Mouse (Mus musculus) lung, postnatal 0 days (tissue): Measurements from ENCODE around the gene March4. TPM values are rescaled to one million over a fixed set of nuclear protein-coding genes. Genes with fewer than 3 reads are reported as not detected.

Source experiments
- ATAC-seq: fragments of 200-750 bp; cut with Nextera tagmentation; 2 replicates; pipeline ENCODE4 v1.8.0; 2017; ENCODE audit warnings: moderate library complexity
- DNase-seq: peaks from one replicate; pipeline ENCODE4 v3.0.0-alpha.2; 2016; ENCODE audit warnings: low spot score
- H3K27ac ChIP-seq: fragments of 300-500 bp; sonication (generic); 2 replicates; pipeline ENCODE4 v1.5.1; 2014; ENCODE audit warnings: antibody characterized with exemption, mild to moderate bottlenecking, low read length, mixed read lengths
- H3K27me3 ChIP-seq: fragments of 300-500 bp; sonication (generic); replicated peaks from 2 replicates; pipeline ENCODE4 v1.6.1; 2014; ENCODE audit warnings: low read length, mixed read lengths; ENCODE audit not compliant: insufficient read depth
- H3K36me3 ChIP-seq: fragments of 300-500 bp; sonication (generic); 2 replicates; pipeline ENCODE4 v1.6.1; 2014; ENCODE audit warnings: low read length, mixed read lengths; ENCODE audit not compliant: insufficient read depth
- H3K4me1 ChIP-seq: fragments of 300-500 bp; sonication (generic); 2 replicates; pipeline ENCODE4 v1.6.1; 2014; ENCODE audit warnings: antibody characterized with exemption, low read depth, low read length, mixed read lengths; ENCODE audit not compliant: insufficient read depth
- H3K4me2 ChIP-seq: fragments of 300-500 bp; sonication (generic); replicated peaks from 2 replicates; pipeline ENCODE4 v1.6.1; 2014; ENCODE audit warnings: low read depth, mild to moderate bottlenecking, low read length, moderate library complexity, mixed read lengths
- H3K4me3 ChIP-seq: fragments of 300-500 bp; sonication (generic); 2 replicates; pipeline ENCODE4 v1.5.1; 2014; ENCODE audit warnings: low read depth, low read length
- H3K9ac ChIP-seq: fragments of 300-500 bp; sonication (generic); replicated peaks from 2 replicates; pipeline ENCODE4 v1.6.1; 2014; ENCODE audit warnings: low read depth, mild to moderate bottlenecking
- H3K9me3 ChIP-seq: fragments of 300-500 bp; sonication (generic); 2 replicates; pipeline ENCODE4 v1.6.1; 2016; ENCODE audit warnings: low read length, mixed read lengths
- CTCF ChIP-seq: IDR thresholded peaks from 2 replicates; pipeline ENCODE4 v1.5.1; 2016; ENCODE audit warnings: antibody characterized with exemption, mild to moderate bottlenecking
- EP300 ChIP-seq: IDR thresholded peaks from 2 replicates; pipeline ENCODE4 v1.6.1; 2016; ENCODE audit warnings: antibody characterized with exemption, mild to moderate bottlenecking, control low read depth
- WGBS: fragments of 180-500 bp; shearing (Covaris S2); extraction: QIAGEN DNeasy Blood & Tissue Kit; methylation state at CpG from one replicate; pipeline ENCODE4 v1.1.7; 2014; 5-methylcytosine and 5-hydroxymethylcytosine counted together
- polyA plus RNA-seq: library from polyadenylated mRNA; unstranded; fragments of >200 nt; fragmentation: Nextera tagmentation; extraction: Ambion mirVana; gene quantifications from 2 replicates; pipeline ENCODE4 v1.2.1, GENCODE M21; 2015

The March4 gene
- 0.06 and 0.24 TPM in 2 replicates for polyA plus RNA-seq

GRCm38 (mm10) chr1:72536611-72537351, at the start of gene March4:
Gene March4 (minus strand): TSS chr1:72536930.
- Histone ChIP-seq H3K27me3 (peaks cover 26% of the 10 kb centered on the region), H3K36me3 (no peaks in the 10 kb centered on the region), H3K4me3 (peak within 1 kb of the TSS; percentile 10; the same call in 1 of the 2 replicates), H3K9me3 (no peaks in the 10 kb centered on the region), H3K4me2 (peak within 1 kb of the TSS; percentile 51), H3K9ac (no peak within 1 kb of the TSS), H3K27ac (no peak within 1 kb of the TSS), H3K4me1 (no peaks in the 10 kb centered on the region)
- DNase-seq (peak; percentile 70), ATAC-seq (peak; percentile 86)
- WGBS, result under 1% methylated on average over 41 of the region's 41 CpGs
- TF ChIP-seq EP300 (no peak), CTCF (no peak)

- peaks cover 14% of the 10 kb centered on the region for H3K36me3 ChIP-seq
- H3K27me3 ChIP-seq, result no peaks in the 10 kb centered on the region
- H3K9me3 ChIP-seq, result no peaks in the 10 kb centered on the region
- ATAC-seq (no peak), DNase-seq (no peak)
- H3K4me3 ChIP-seq, result no peak overlapping the region
- H3K27ac ChIP-seq, result no peak overlapping the region
- no peak overlapping the region for H3K4me2 ChIP-seq
- no peak for TF ChIP-seq EP300
- no peak for TF ChIP-seq CTCF
- H3K4me1 ChIP-seq, result peaks cover 5% of the 10 kb centered on the region; the same call in 1 of the 2 replicates
- 91% methylated on average over 17 of the region's 17 CpGs for WGBS
- no peak overlapping the region for H3K9ac ChIP-seq
These were observed 49.5 kb upstream of the March4 start for GRCm38 (mm10) chr1:72585971-72586875.

GRCm38 (mm10) chr1:72583906-72584305, 47.2 kb upstream of the March4 start:
- peak overlapping the region; percentile 53 for H3K4me2 ChIP-seq
- no peaks in the 10 kb centered on the region for H3K27me3 ChIP-seq
- H3K4me1 ChIP-seq, result peaks cover 5% of the 10 kb centered on the region; the same call in 1 of the 2 replicates
- WGBS, result 56% methylated on average over 4 of the region's 4 CpGs
- ATAC-seq (no peak), DNase-seq (no peak)
- H3K36me3 ChIP-seq, result peaks cover 14% of the 10 kb centered on the region
- peak overlapping the region; percentile 79 for H3K27ac ChIP-seq
- H3K4me3 ChIP-seq, result peak overlapping the region; percentile 61; the same call in 1 of the 2 replicates
- TF ChIP-seq CTCF (no peak), EP300 (no peak)
- no peaks in the 10 kb centered on the region for H3K9me3 ChIP-seq
- 0 out of 2 replicates have a peak overlapping the region, but pooled peaks have one; percentile 41 for H3K9ac ChIP-seq

- TF ChIP-seq CTCF (peak; percentile 9; the same call in 1 of the 2 replicates), EP300 (no peak)
- peak; percentile 100 for ATAC-seq
- under 1% methylated on average over 25 of the region's 25 CpGs for WGBS
- Histone ChIP-seq H3K4me1 (peaks cover 5% of the 10 kb centered on the region; the same call in 1 of the 2 replicates), H3K9ac (peak within 1 kb of the TSS; percentile 41), H3K9me3 (no peaks in the 10 kb centered on the region), H3K27me3 (no peaks in the 10 kb centered on the region), H3K4me2 (peak within 1 kb of the TSS; percentile 53), H3K36me3 (peaks cover 14% of the 10 kb centered on the region), H3K27ac (peak within 1 kb of the TSS; percentile 79), H3K4me3 (peak within 1 kb of the TSS; percentile 61)
- peak; percentile 99 for DNase-seq
These were observed 46.4 kb upstream of the March4 start, which contains the start of gene Smarcal1 for GRCm38 (mm10) chr1:72582947-72583731. Gene Smarcal1 (plus strand): TSS chr1:72583251.

- ATAC-seq, result no peak
- no peak overlapping the region for H3K9ac ChIP-seq
- no peak overlapping the region for H3K27ac ChIP-seq
- no peaks in the 10 kb centered on the region for H3K36me3 ChIP-seq
- H3K4me2 ChIP-seq, result no peak overlapping the region
- TF ChIP-seq EP300 (no peak), CTCF (no peak)
- WGBS, result 28% methylated on average over 4 of the region's 4 CpGs
- no peaks in the 10 kb centered on the region for H3K9me3 ChIP-seq
- H3K4me1 ChIP-seq, result no peaks in the 10 kb centered on the region
- no peak for DNase-seq
- no peak overlapping the region for H3K4me3 ChIP-seq
- H3K27me3 ChIP-seq, result no peaks in the 10 kb centered on the region
These were observed 42.1 kb upstream of the March4 start for GRCm38 (mm10) chr1:72578806-72579205.
